Mouse (Mus musculus) stomach, embryonic 15.5 days (tissue): ENCODE results near the gene Znhit2. TPM values are rescaled to one million over a fixed set of nuclear protein-coding genes. Genes with fewer than 3 reads are reported as not detected.
"Not testable (repeated sequence)": the region's sequence is repeated elsewhere in the genome, so short reads cannot be mapped to it uniquely, and the experiment has no call there.

Experiments
- ATAC-seq: fragments of 200-750 bp; cut with Nextera tagmentation; 2 replicates; pipeline ENCODE4 v1.8.0; 2017; ENCODE audit warnings: low read depth, moderate number of reproducible peaks, moderate TSS enrichment; ENCODE audit not compliant: insufficient read depth, low FRiP score
- H3K27ac ChIP-seq: fragments of 300-500 bp; sonication (generic); 2 replicates; pipeline ENCODE4 v1.5.1; 2015; ENCODE audit warnings: mild to moderate bottlenecking, inconsistent platforms
- H3K27me3 ChIP-seq: fragments of 300-500 bp; sonication (generic); replicated peaks from 2 replicates; pipeline ENCODE4 v1.6.1; 2015; ENCODE audit warnings: inconsistent platforms
- H3K36me3 ChIP-seq: fragments of 300-500 bp; sonication (generic); 2 replicates; pipeline ENCODE4 v1.6.1; 2015; ENCODE audit warnings: inconsistent platforms
- H3K4me1 ChIP-seq: fragments of 300-500 bp; sonication (generic); 2 replicates; pipeline ENCODE4 v1.6.1; 2015; ENCODE audit warnings: inconsistent platforms
- H3K4me2 ChIP-seq: fragments of 300-500 bp; sonication (generic); 2 replicates; pipeline ENCODE4 v1.6.1; 2015; ENCODE audit warnings: mild to moderate bottlenecking, inconsistent platforms
- H3K4me3 ChIP-seq: fragments of 300-500 bp; sonication (generic); replicated peaks from 2 replicates; pipeline ENCODE4 v1.5.1; 2015; ENCODE audit warnings: inconsistent platforms
- H3K9ac ChIP-seq: fragments of 300-500 bp; sonication (generic); 2 replicates; pipeline ENCODE4 v1.6.1; 2015; ENCODE audit warnings: inconsistent platforms
- H3K9me3 ChIP-seq: fragments of 300-500 bp; sonication (generic); 2 replicates; pipeline ENCODE4 v1.6.1; 2016; ENCODE audit warnings: inconsistent platforms
- WGBS: fragments of 180-500 bp; shearing (Covaris S2); methylation state at CpG from one replicate; pipeline ENCODE4 v1.1.7; 2015; 5-methylcytosine and 5-hydroxymethylcytosine counted together
- polyA plus RNA-seq: library from polyadenylated mRNA; unstranded; fragments of >200 nt; fragmentation: Nextera tagmentation; extraction: Ambion mirVana; gene quantifications from 2 replicates; pipeline ENCODE4 v1.2.1, GENCODE M21; 2015

Gene Znhit2
- polyA plus RNA-seq, 1 experiment from 2014 or later, result 36.6 TPM

- Histone ChIP-seq H3K9me3 (no peaks in the 10 kb centered on the region), H3K27me3 (no peaks in the 10 kb centered on the region), H3K4me3 (no peak overlapping the region), H3K4me1 (no peaks in the 10 kb centered on the region), H3K4me2 (no peak overlapping the region), H3K27ac (no peak overlapping the region), H3K9ac (no peak overlapping the region), H3K36me3 (no peaks in the 10 kb centered on the region)
- 64% methylated on average over 14 of the region's 14 CpGs for WGBS
- no peak for ATAC-seq
Observed at GRCm38 (mm10) chr19:6030520-6031280, 30.3 kb upstream of the Znhit2 start.

GRCm38 (mm10) chr19:6035966-6036585, 24.9 kb upstream of the Znhit2 start:
- Histone ChIP-seq H3K4me1 (no peaks in the 10 kb centered on the region), H3K4me2 (no peak overlapping the region), H3K9me3 (no peaks in the 10 kb centered on the region), H3K36me3 (no peaks in the 10 kb centered on the region), H3K27ac (no peak overlapping the region), H3K4me3 (no peak overlapping the region), H3K27me3 (no peaks in the 10 kb centered on the region), H3K9ac (no peak overlapping the region)
- ATAC-seq, result no peak
- 66% methylated on average over 9 of the region's 9 CpGs for WGBS

GRCm38 (mm10) chr19:6037695-6038094, 23.3 kb upstream of the Znhit2 start:
- Histone ChIP-seq H3K27ac (no peak overlapping the region), H3K27me3 (no peaks in the 10 kb centered on the region), H3K4me1 (no peaks in the 10 kb centered on the region), H3K4me2 (no peak overlapping the region), H3K36me3 (no peaks in the 10 kb centered on the region), H3K9me3 (no peaks in the 10 kb centered on the region), H3K4me3 (no peak overlapping the region), H3K9ac (no peak overlapping the region)
- no peak for ATAC-seq

GRCm38 (mm10) chr19:6038326-6038725, 22.7 kb upstream of the Znhit2 start:
- H3K9ac ChIP-seq, result no peak overlapping the region
- H3K9me3 ChIP-seq, result no peaks in the 10 kb centered on the region
- ATAC-seq, result no peak
- no peaks in the 10 kb centered on the region for H3K4me1 ChIP-seq
- WGBS, result 76% methylated on average over 7 of the region's 7 CpGs
- no peaks in the 10 kb centered on the region for H3K36me3 ChIP-seq
- H3K4me2 ChIP-seq, result no peak overlapping the region
- H3K4me3 ChIP-seq, result no peak overlapping the region
- H3K27me3 ChIP-seq, result no peaks in the 10 kb centered on the region
- H3K27ac ChIP-seq, result no peak overlapping the region

GRCm38 (mm10) chr19:6040002-6040401, 21.0 kb upstream of the Znhit2 start:
- Histone ChIP-seq H3K9me3 (no peaks in the 10 kb centered on the region), H3K27ac (no peak overlapping the region), H3K4me2 (no peak overlapping the region), H3K9ac (no peak overlapping the region), H3K4me1 (no peaks in the 10 kb centered on the region), H3K4me3 (no peak overlapping the region), H3K36me3 (no peaks in the 10 kb centered on the region), H3K27me3 (no peaks in the 10 kb centered on the region)
- ATAC-seq, result no peak

- 79% methylated on average over 9 of the region's 9 CpGs for WGBS
- no peaks in the 10 kb centered on the region for H3K27me3 ChIP-seq
- no peaks in the 10 kb centered on the region for H3K4me1 ChIP-seq
- H3K9ac ChIP-seq, result no peak overlapping the region
- H3K27ac ChIP-seq, result no peak overlapping the region
- H3K4me3 ChIP-seq, result no peak overlapping the region
- ATAC-seq, result no peak
- no peaks in the 10 kb centered on the region for H3K36me3 ChIP-seq
- H3K9me3 ChIP-seq, result no peaks in the 10 kb centered on the region
- H3K4me2 ChIP-seq, result no peak overlapping the region
Observed at GRCm38 (mm10) chr19:6042293-6042692, 18.7 kb upstream of the Znhit2 start.

DNA sequence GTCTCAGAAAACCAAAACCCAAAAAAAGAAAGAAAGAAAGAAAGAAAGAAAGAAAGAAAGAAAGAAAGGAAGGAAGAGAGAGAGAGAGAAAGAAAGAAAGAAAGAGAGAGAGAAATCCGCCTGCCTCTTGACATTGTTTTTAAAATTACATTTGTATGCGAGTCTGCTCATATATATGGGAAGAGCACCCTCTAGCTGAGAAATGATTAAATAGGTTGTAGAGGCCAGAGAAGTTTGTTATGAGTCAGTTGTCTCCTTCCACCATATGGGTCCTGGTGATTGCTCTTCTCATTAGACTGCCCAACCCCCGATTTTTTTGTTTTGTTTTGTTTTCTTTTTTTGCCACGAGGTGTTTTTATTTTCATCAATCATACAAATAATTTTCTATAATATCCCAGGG, 16.9 kb upstream of the Znhit2 start:
- not testable (repeated sequence) for H3K9ac ChIP-seq, H3K27me3 ChIP-seq, H3K4me3 ChIP-seq, H3K9me3 ChIP-seq, H3K4me2 ChIP-seq, H3K36me3 ChIP-seq, H3K27ac ChIP-seq, ATAC-seq
- 45% methylated on average over 4 of the region's 4 CpGs for WGBS
- H3K4me1 ChIP-seq, result peaks cover 13% of the 10 kb centered on the region

DNA sequence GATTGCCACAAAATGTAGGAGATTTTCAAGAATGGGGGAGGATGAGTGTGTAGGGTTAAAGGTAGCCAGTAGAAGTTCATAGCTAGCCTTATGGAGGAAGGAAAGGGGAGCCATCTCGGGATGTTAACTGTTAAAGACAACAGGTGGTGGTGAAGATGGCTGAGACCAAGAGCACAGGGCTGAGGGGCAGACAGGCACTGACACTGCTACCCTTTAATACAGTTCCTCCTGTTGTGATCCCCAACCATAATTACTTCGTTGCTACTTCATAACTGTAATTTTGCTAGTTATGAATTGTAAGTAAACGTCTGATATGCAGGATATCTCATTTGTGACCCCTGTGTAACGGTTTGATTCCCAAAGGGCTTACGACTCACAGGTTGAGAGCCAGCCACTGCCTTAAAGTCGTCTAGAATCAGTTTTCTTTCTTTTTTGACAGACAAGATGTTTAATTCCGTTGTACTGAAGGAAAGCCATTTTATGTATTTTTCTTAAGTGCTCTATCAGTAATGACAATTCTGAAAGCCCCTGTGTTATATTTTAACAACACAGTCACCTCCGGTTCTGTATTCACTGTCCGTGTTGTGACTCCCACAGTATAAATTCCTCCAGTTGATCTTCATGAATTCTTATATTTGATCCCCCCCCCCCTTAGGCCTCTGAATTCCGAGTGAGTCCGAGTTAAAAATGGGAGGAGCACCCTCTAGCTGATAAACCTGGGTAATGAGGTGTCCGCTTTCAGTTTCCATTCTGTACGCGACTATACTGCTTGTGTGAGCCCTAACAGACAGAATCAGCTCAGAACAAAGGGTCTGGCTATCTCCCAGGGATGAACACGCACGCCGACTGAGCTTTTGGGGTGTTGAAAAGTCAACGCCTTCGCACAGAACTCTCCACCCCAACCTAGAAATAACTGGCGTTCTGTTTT, 15.4 kb upstream of the Znhit2 start:
- Histone ChIP-seq H3K27ac (peak overlapping the region; percentile 99), H3K36me3 (peaks cover 23% of the 10 kb centered on the region), H3K4me2 (peak overlapping the region; percentile 54), H3K4me3 (peak overlapping the region; percentile 93), H3K4me1 (peaks cover 13% of the 10 kb centered on the region), H3K9ac (peak overlapping the region; percentile 40; the same call in 1 of the 2 replicates), H3K27me3 (no peaks in the 10 kb centered on the region), H3K9me3 (no peaks in the 10 kb centered on the region)
- peak; percentile 61; the same call in 1 of the 2 replicates for ATAC-seq
- WGBS, result 12% methylated on average over 20 of the region's 20 CpGs

DNA sequence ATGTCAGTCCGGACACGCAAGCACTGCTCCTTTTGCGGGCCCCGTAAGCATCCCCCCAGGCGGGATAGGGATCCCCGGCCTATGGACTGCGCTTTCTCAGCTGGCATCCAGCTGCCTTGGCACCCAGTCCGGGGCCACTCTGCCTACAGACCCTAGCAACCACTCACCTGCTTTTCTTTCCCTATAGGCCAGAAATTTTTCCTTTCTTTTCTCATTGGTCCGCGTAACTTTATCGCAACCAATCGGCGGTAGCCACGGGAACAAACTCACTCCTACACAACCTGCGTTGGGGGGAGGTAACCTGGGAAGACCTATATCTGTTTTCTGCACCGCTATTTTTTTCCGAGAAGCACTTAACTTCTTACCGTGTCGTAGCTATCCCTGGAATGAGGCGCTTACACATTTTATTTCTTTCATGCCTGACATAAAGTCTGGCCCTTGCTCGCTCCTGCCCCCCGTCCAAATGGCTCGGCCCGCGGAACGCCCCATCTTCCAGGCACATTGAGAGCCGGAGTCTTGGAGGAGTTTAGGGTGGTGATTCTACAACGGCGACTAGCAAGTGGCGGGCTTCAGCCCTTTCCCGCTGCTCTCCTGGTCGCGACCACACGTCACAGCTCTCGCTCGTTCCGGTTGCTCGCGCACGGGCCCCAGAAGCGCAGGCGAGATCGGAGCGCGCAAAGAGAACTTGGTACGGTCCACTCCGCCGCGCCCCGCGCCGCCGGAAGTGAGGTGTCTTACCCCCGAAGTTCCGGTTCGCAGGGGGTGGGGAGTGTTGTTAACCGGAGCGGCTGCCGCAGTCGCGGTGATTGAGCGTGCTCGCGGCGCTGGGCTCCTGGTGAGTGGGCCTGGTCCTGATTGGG, 14.5 kb upstream of the Znhit2 start, which contains the start of gene Syvn1:
Syvn1 (plus strand) TSS at position 283 of the 860 bp plus-strand sequence.
- peak within 1 kb of the TSS; percentile 89 for H3K4me2 ChIP-seq
- no peaks in the 10 kb centered on the region for H3K27me3 ChIP-seq
- ATAC-seq, result peak; percentile 93
- H3K4me3 ChIP-seq, result peak within 1 kb of the TSS; percentile 93
- peak within 1 kb of the TSS; percentile 99 for H3K27ac ChIP-seq
- WGBS, result under 1% methylated on average over 65 of the region's 65 CpGs
- peak within 1 kb of the TSS; percentile 70 for H3K9ac ChIP-seq
- peaks cover 32% of the 10 kb centered on the region for H3K36me3 ChIP-seq
- peaks cover 13% of the 10 kb centered on the region for H3K4me1 ChIP-seq
- H3K9me3 ChIP-seq, result no peaks in the 10 kb centered on the region

- H3K4me2 ChIP-seq, result peak overlapping the region; percentile 89
- WGBS, result 1% methylated on average over 44 of the region's 44 CpGs
- H3K4me3 ChIP-seq, result peak overlapping the region; percentile 93
- peak overlapping the region; percentile 99 for H3K27ac ChIP-seq
- H3K36me3 ChIP-seq, result peaks cover 40% of the 10 kb centered on the region
- H3K4me1 ChIP-seq, result peaks cover 13% of the 10 kb centered on the region
- H3K9ac ChIP-seq, result peak overlapping the region; percentile 70
- no peaks in the 10 kb centered on the region for H3K27me3 ChIP-seq
- ATAC-seq, result no peak
- no peaks in the 10 kb centered on the region for H3K9me3 ChIP-seq
Observed at GRCm38 (mm10) chr19:6047154-6047898, 13.7 kb upstream of the Znhit2 start.

DNA sequence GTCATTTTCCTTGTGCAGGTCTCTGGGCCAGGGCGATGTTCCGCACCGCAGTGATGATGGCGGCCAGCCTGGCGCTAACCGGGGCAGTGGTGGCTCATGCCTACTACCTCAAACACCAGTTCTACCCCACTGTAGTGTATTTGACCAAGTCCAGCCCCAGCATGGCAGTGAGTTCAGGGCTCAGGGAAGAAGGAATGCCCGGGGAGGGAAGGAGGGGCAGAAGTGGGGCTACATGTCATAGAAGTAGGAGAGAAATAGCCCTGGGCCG, 13.2 kb upstream of the Znhit2 start:
- Histone ChIP-seq H3K9ac (peak overlapping the region; percentile 70; the same call in 1 of the 2 replicates), H3K4me3 (peak overlapping the region; percentile 93), H3K27me3 (no peaks in the 10 kb centered on the region), H3K9me3 (no peaks in the 10 kb centered on the region), H3K4me2 (peak overlapping the region; percentile 89), H3K36me3 (peaks cover 44% of the 10 kb centered on the region), H3K27ac (no peak overlapping the region), H3K4me1 (peaks cover 13% of the 10 kb centered on the region)
- no peak for ATAC-seq
- WGBS, result 77% methylated on average over 8 of the region's 8 CpGs
